Mouse (Mus musculus) hindbrain, embryonic 15.5 days (tissue): ENCODE measurements around the gene Rims3. TPM values are rescaled to one million over a fixed set of nuclear protein-coding genes. Genes with fewer than 3 reads are reported as not detected.
A peak's percentile ranks its signal among the peaks of the same experiment; 100 is the strongest.

Experiments
- ATAC-seq: fragments of 200-750 bp; cut with Nextera tagmentation; 2 replicates; pipeline ENCODE4 v1.8.0; 2017; ENCODE audit warnings: low read depth, moderate number of reproducible peaks, moderate TSS enrichment; ENCODE audit not compliant: low FRiP score
- H3K27ac ChIP-seq: fragments of 300-500 bp; sonication (generic); replicated peaks from 2 replicates; pipeline ENCODE4 v1.5.1; 2015; ENCODE audit warnings: mild to moderate bottlenecking, inconsistent platforms
- H3K27me3 ChIP-seq: fragments of 300-500 bp; sonication (generic); 2 replicates; pipeline ENCODE4 v1.6.1; 2015; ENCODE audit warnings: control low read depth, inconsistent platforms
- H3K36me3 ChIP-seq: fragments of 300-500 bp; sonication (generic); 2 replicates; pipeline ENCODE4 v1.6.1; 2015; ENCODE audit warnings: control low read depth, inconsistent platforms
- H3K4me1 ChIP-seq: fragments of 300-500 bp; sonication (generic); replicated peaks from 2 replicates; pipeline ENCODE4 v1.6.1; 2015; ENCODE audit warnings: control low read depth, inconsistent platforms
- H3K4me2 ChIP-seq: fragments of 300-500 bp; sonication (generic); 2 replicates; pipeline ENCODE4 v1.6.1; 2015; ENCODE audit warnings: moderate library complexity, mild to moderate bottlenecking, inconsistent platforms
- H3K4me3 ChIP-seq: fragments of 300-500 bp; sonication (generic); 2 replicates; pipeline ENCODE4 v1.5.1; 2015; ENCODE audit warnings: mild to moderate bottlenecking, inconsistent platforms
- H3K9ac ChIP-seq: fragments of 300-500 bp; sonication (generic); 2 replicates; pipeline ENCODE4 v1.6.1; 2015; ENCODE audit warnings: inconsistent platforms
- H3K9me3 ChIP-seq: fragments of 300-500 bp; sonication (generic); 2 replicates; pipeline ENCODE4 v1.6.1; 2016; ENCODE audit warnings: control low read depth, inconsistent platforms
- WGBS: fragments of 180-500 bp; shearing (Covaris S2); methylation state at CpG from one replicate; pipeline ENCODE4 v1.1.7; 2015; 5-methylcytosine and 5-hydroxymethylcytosine counted together
- polyA plus RNA-seq: library from polyadenylated mRNA; unstranded; fragments of >200 nt; fragmentation: Nextera tagmentation; extraction: Ambion mirVana; gene quantifications from 2 replicates; pipeline ENCODE4 v1.2.1, GENCODE M21; 2015

The Rims3 gene
- polyA plus RNA-seq, 1 experiment from 2014 or later: 26.4 TPM

DNA sequence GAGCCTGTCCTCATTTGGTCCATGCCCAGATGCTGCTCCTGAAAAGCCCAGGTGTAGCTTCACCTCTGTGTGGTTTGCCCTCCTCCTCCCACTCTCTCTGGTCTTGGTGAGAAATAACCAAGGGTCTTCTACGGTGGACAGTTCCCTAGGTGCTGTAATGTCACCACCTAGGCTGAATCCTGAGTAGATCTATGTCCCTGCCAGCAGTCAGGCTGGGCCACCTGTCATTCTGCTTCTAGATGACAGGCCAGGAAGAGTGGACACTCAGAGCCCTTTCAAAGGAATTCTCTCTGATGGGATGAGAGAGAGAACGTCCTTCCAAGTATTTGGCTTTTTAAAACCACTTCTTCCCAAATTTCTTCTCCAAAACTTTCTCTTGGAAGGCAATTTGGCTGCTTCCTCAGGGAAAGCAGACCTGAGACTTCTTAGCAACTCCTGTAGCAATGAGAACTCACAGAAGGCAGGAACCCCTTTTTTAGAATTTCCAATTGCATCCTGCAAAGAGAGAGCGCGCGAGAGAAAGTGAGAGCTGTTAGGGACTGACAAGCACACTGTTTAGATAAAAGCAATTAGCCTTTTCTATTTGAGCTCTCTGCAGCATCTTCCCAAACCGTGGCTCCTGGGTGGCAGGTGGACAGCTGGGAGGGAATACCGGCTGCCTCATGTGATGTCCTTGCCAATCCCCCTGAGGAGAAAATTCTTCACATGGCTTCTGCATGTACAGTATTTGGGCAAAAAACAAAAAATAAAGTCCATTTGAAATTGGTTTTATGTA, 41.4 kb downstream of the Rims3 start:
- no peak for ATAC-seq
- H3K4me1 ChIP-seq: peaks cover 6% of the 10 kb centered on the region; the same call in 1 of the 2 replicates
- H3K27ac ChIP-seq: no peak overlapping the region
- no peaks in the 10 kb centered on the region for H3K36me3 ChIP-seq
- H3K4me2 ChIP-seq: no peak overlapping the region
- no peaks in the 10 kb centered on the region for H3K27me3 ChIP-seq
- WGBS: 81% methylated on average over 7 of the region's 7 CpGs
- no peaks in the 10 kb centered on the region for H3K9me3 ChIP-seq
- H3K4me3 ChIP-seq: no peak overlapping the region
- H3K9ac ChIP-seq: no peak overlapping the region

DNA sequence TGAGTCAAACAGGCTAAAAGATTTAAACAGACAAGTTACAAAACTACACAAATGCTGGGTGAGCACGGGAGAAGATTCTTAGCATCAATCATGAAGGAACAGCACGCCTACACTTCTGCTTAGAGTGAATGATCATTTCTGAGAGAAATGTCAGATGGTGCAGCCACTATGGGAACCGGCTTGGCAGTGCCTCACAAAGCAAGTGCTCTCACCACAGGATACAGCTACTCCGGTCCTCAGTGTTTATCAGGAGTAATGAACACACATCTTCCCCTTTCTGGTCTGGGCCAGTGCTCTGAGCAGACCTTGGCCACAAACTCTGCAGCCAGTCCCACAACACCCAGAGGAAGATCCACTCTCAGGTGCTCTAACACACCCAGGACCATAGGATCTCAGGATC, 49.9 kb downstream of the Rims3 start:
- WGBS: 65% methylated on average over 4 of the region's 4 CpGs
- no peaks in the 10 kb centered on the region for H3K9me3 ChIP-seq
- no peak overlapping the region for H3K9ac ChIP-seq
- no peaks in the 10 kb centered on the region for H3K27me3 ChIP-seq
- no peak overlapping the region for H3K4me3 ChIP-seq
- 0 out of 2 replicates have a peak, but pooled peaks cover under 1% of the 10 kb centered on the region for H3K4me1 ChIP-seq
- H3K4me2 ChIP-seq: no peak overlapping the region
- H3K36me3 ChIP-seq: no peaks in the 10 kb centered on the region
- H3K27ac ChIP-seq: no peak overlapping the region
- ATAC-seq: no peak

DNA sequence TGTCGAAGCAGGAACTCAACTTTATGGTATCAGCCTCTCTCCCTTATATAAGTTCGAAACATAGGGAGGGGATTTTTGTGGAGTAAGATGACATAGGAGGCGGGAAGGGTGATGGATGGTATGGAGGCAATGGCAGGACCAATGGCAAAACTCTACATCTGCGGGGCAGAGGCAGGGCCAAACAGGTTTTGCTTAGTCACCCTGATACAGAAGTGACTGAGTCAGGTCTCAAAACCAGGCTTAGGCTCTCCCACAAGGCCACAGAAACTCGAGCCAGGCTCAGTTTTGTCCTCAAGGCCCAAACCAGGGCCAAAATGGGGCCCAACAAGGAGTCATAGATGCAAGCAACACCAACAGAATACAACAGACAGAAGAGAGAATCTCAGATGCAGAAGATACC, 51.0 kb downstream of the Rims3 start:
- H3K4me3 ChIP-seq: no peak overlapping the region
- no peak overlapping the region for H3K4me2 ChIP-seq
- H3K27ac ChIP-seq: no peak overlapping the region
- no peaks in the 10 kb centered on the region for H3K36me3 ChIP-seq
- H3K9me3 ChIP-seq: no peaks in the 10 kb centered on the region
- 80% methylated on average over 5 of the region's 5 CpGs for WGBS
- no peak overlapping the region for H3K9ac ChIP-seq
- no peak for ATAC-seq
- no peaks in the 10 kb centered on the region for H3K27me3 ChIP-seq
- H3K4me1 ChIP-seq: 0 out of 2 replicates have a peak, but pooled peaks cover 3% of the 10 kb centered on the region

DNA sequence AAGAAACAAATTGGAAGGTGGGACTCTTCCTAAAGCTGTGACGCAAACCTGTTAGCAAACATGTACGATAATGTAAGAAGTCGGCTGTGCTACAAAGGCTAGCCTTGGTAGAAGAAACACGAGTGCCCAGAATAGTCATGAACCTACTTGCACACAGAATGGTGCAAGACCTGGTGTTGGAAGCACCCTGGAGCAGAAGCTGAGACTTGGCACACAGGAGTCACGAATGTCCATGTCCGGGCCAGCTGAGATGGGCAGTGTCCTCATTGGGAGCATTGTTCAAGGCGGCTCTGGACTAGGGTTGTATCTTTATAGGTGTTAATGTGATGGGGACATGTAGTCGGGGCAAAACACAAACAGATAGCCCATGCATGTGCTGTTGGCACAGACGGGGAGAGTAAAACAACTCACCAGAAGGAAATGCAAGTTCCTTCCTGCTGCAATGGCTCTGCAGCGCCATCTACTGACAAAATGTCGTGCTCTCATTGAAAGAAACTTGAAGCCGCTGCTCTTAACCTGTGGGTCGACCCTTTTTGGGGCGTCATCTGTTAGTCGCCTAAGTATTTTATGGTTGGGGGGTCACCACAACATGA, 55.0 kb downstream of the Rims3 start:
- no peaks in the 10 kb centered on the region for H3K9me3 ChIP-seq
- H3K27ac ChIP-seq: no peak overlapping the region
- H3K27me3 ChIP-seq: no peaks in the 10 kb centered on the region
- no peak overlapping the region for H3K4me2 ChIP-seq
- ATAC-seq: peak; percentile 75
- 31% methylated on average over 15 of the region's 15 CpGs for WGBS
- no peak overlapping the region for H3K9ac ChIP-seq
- no peak overlapping the region for H3K4me3 ChIP-seq
- H3K36me3 ChIP-seq: no peaks in the 10 kb centered on the region
- 0 out of 2 replicates have a peak, but pooled peaks cover 3% of the 10 kb centered on the region for H3K4me1 ChIP-seq

DNA sequence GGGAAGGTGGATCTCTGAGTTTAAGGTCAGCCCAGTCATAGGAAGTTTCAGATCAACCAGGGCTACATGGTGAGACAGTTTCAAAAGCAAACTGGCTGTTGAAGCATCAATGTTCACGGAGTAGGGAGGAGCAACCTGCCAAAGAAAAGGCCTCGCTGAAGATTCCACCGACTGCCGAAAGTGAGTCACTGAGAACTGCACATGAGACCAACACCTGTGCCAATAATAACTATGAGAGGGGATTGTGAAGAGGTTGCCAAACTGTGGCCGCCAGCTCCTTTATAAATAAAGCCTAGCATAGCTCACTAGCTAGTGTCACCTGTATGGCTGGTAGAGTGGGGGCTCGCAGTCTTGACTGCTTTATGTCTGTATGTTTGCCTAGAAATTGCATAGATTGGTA, 56.5 kb downstream of the Rims3 start:
- H3K27me3 ChIP-seq: no peaks in the 10 kb centered on the region
- H3K4me2 ChIP-seq: no peak overlapping the region
- no peak overlapping the region for H3K27ac ChIP-seq
- 0 out of 2 replicates have a peak, but pooled peaks cover 3% of the 10 kb centered on the region for H3K4me1 ChIP-seq
- no peak for ATAC-seq
- H3K36me3 ChIP-seq: no peaks in the 10 kb centered on the region
- no peak overlapping the region for H3K4me3 ChIP-seq
- no peaks in the 10 kb centered on the region for H3K9me3 ChIP-seq
- 87% methylated on average over 6 of the region's 6 CpGs for WGBS
- H3K9ac ChIP-seq: no peak overlapping the region

DNA sequence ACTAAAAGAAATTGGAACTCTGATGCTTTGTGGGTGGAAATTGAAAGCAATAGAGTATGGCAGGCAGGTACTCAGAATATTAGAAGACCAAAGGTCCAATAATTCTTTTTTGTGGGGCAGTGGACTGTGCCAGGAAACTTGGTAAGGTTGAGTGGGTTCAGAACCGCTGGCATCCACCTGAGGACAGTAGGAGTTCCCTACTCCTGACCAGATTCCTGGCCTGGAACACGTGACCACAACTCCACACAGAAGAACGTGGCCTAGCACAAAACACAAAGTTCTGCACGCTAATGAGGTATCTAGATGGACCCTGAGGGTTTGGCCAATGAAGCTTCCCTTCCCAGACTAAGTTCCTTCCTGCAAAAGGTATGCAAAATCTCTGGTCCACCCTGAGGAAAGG, 58.2 kb downstream of the Rims3 start:
- no peak for ATAC-seq
- Histone ChIP-seq H3K9ac (no peak overlapping the region), H3K27ac (no peak overlapping the region), H3K27me3 (no peaks in the 10 kb centered on the region), H3K4me3 (no peak overlapping the region), H3K9me3 (no peaks in the 10 kb centered on the region), H3K36me3 (no peaks in the 10 kb centered on the region), H3K4me2 (no peak overlapping the region), H3K4me1 (0 out of 2 replicates have a peak, but pooled peaks cover 3% of the 10 kb centered on the region)
- 52% methylated on average over 4 of the region's 4 CpGs for WGBS

DNA sequence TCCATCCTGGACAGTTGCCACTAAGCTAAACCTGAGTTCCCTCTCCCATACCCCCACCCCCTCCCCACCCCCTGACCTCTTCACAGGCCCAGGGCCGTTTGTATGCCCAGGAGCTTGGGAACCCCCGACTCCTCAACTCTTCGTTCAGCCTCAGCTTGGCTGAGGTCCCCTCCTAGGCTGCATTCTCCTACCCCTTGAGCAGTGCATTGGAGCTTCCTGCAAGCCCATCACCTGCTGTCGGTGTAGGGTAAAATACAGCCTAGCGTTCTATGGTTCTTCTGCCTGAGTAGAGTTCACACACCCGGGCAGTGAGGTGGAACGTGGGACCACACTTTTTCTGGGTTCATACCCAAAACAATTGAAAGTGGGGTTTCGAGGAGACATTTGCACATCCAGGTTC, 58.8 kb downstream of the Rims3 start:
- Histone ChIP-seq H3K4me3 (no peak overlapping the region), H3K9ac (no peak overlapping the region), H3K4me2 (no peak overlapping the region), H3K36me3 (no peaks in the 10 kb centered on the region), H3K4me1 (0 out of 2 replicates have a peak, but pooled peaks cover 3% of the 10 kb centered on the region), H3K27ac (no peak overlapping the region), H3K27me3 (no peaks in the 10 kb centered on the region), H3K9me3 (no peaks in the 10 kb centered on the region)
- 71% methylated on average over 8 of the region's 8 CpGs for WGBS
- no peak for ATAC-seq

DNA sequence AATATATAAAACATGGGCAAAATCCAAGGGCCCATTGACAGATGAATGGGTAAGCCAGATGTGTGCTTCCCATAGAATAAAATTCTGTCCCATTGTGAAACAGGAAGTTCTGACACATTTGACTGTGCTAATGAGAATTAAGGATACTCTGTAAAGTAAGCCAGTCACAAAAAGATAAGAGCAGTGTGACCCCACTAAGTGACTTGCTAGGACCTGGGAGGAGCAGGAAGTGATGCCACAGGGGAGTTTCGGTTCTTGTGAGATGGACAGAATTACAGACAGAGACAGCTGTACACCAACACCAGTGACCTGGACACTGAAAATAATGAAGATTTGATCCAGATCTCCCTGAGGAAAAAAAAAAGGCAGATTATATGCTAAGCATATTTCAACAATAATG, 59.2 kb downstream of the Rims3 start:
- no peaks in the 10 kb centered on the region for H3K9me3 ChIP-seq
- H3K4me1 ChIP-seq: 0 out of 2 replicates have a peak, but pooled peaks cover 3% of the 10 kb centered on the region
- H3K9ac ChIP-seq: no peak overlapping the region
- no peak for ATAC-seq
- no peaks in the 10 kb centered on the region for H3K36me3 ChIP-seq
- no peak overlapping the region for H3K4me2 ChIP-seq
- 82% methylated on average over 1 of the region's 1 CpGs for WGBS
- no peaks in the 10 kb centered on the region for H3K27me3 ChIP-seq
- H3K4me3 ChIP-seq: no peak overlapping the region
- H3K27ac ChIP-seq: no peak overlapping the region

DNA sequence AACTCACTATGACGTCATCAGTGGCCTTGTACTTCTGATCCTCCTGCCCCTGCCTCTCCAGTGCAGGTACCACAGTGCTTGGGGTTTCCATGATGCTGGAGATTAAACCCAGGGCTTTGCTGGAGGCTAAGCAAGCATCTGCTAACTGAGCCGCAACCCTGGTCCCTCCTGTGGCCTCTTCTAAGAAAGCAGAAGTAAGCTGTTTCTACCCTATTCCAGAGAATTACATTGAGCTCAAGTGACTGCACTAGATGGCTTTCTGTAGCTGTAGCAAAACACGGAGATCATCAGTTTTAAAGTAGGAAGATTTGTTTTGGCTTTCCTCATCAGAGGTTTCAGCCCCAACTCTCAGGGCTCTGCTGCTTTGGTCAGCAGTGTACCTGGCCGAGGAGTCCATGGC, 59.9 kb downstream of the Rims3 start:
- Histone ChIP-seq H3K27ac (no peak overlapping the region), H3K9ac (no peak overlapping the region), H3K36me3 (no peaks in the 10 kb centered on the region), H3K4me1 (0 out of 2 replicates have a peak, but pooled peaks cover 3% of the 10 kb centered on the region), H3K4me2 (no peak overlapping the region), H3K9me3 (no peaks in the 10 kb centered on the region), H3K27me3 (no peaks in the 10 kb centered on the region), H3K4me3 (no peak overlapping the region)
- WGBS: 75% methylated on average over 4 of the region's 4 CpGs
- ATAC-seq: no peak

DNA sequence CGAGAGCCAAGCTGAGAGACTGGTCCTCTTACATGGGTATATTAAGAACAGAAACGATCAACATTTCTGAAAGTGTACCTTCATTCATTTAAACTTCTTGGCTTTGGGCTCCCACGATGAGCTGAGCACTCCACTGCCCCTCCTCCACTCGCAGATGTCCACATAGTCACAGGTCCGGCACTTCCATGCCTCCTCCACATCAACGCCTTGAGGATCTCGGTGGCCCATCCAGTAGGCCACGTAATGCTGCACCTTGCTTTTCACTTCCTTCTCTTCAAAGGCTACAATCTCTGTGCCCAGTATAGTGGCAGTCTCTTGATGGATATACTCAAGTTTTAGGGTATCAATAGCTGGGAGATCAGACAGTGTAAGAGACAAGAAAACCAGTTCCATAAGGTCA, 66.8 kb downstream of the Rims3 start:
- Histone ChIP-seq H3K36me3 (peaks cover 26% of the 10 kb centered on the region), H3K9ac (no peak overlapping the region), H3K4me2 (no peak overlapping the region), H3K9me3 (peaks cover 17% of the 10 kb centered on the region), H3K4me1 (peaks cover 18% of the 10 kb centered on the region), H3K4me3 (no peak overlapping the region), H3K27me3 (no peaks in the 10 kb centered on the region), H3K27ac (no peak overlapping the region)
- no peak for ATAC-seq
- over 99% methylated on average over 8 of the region's 8 CpGs for WGBS

DNA sequence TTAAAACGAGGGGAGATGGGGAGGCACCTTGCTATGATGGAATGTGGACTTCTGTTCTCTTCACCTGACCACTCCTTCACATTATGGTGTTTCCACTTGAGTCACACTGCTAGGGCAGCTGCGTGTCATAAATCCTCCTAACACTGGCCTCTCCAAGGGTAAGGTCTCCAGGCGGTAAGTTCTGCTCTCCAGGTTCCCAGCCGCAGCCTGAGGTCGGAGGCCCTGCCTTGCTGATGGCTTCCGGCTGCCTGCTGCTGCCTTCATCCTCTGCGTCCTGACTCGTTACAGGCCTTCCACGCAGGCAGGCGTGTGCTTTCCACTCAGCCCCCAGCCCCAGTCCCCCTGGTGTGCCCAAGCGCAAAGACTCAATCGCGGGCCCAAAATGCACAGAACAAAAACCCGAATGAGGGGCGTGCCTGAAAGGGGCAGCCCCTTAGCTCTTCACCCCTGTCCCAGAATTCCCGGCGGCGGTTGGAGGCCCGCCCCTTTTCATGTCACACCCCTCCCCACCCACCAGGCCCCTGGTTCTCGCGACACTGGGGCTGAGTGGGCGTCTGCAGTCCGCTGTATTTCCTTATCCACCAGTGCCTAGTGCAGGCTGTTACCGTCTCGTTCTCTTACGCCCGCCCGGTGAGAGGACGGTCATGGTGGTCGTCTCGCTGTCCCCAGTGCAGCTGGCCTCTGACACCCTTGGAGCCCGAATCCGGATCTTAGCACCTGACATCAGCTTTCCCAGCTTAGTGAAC, 70.1 kb downstream of the Rims3 start, which contains the start of gene Exo5:
Gene Exo5, minus strand, starts transcription at position 464 of the 746 bp plus-strand sequence.
- under 1% methylated on average over 33 of the region's 33 CpGs for WGBS
- Histone ChIP-seq H3K27ac (peak within 1 kb of the TSS; percentile 84), H3K9ac (peak within 1 kb of the TSS; percentile 67), H3K27me3 (no peaks in the 10 kb centered on the region), H3K4me2 (peak within 1 kb of the TSS; percentile 79), H3K36me3 (peaks cover 26% of the 10 kb centered on the region), H3K4me1 (peaks cover 18% of the 10 kb centered on the region), H3K9me3 (peaks cover 17% of the 10 kb centered on the region), H3K4me3 (peak within 1 kb of the TSS; percentile 53)
- ATAC-seq: peak; percentile 98

DNA sequence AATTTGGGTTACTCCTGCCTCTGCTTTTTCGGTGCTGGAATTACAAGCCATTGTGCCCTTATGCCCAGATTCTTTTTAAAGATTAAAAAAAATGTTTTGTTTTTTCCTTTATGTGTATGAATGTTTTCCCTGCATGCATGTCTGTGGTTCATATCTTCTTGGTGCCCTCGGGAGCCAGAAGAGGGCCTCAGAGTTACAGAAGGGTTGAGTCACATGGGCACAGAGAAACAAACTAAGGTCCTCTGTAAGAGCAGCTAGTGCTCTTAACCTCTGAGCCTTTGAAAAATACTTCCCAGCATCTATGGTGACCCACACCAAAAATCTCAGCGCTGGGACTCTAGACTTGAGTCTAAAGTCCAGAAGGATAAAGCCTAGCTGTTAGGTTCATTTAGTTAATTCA, 70.8 kb downstream of the Rims3 start:
- peak overlapping the region; percentile 67 for H3K9ac ChIP-seq
- WGBS: 20% methylated on average over 3 of the region's 3 CpGs
- H3K4me2 ChIP-seq: peak overlapping the region; percentile 79

More for the DNA sequence above, 70.8 kb downstream of the Rims3 start:
- peak overlapping the region; percentile 53 for H3K4me3 ChIP-seq
- H3K27me3 ChIP-seq: no peaks in the 10 kb centered on the region
- H3K27ac ChIP-seq: peak overlapping the region; percentile 84
- H3K36me3 ChIP-seq: peaks cover 21% of the 10 kb centered on the region
- peaks cover 18% of the 10 kb centered on the region for H3K4me1 ChIP-seq
- H3K9me3 ChIP-seq: peaks cover 12% of the 10 kb centered on the region; the same call in 1 of the 2 replicates
- peak; percentile 46 for ATAC-seq
